Mouse (Mus musculus) CH12.LX (cell line): ENCODE results near the gene Armc10.

Source experiments
- BHLHE40 ChIP-seq: IDR thresholded peaks from 2 replicates; pipeline ENCODE4 v1.6.1; 2011; ENCODE audit warnings: mild to moderate bottlenecking, low read depth, low read length, improper control_type of control experiment
- CHD1 ChIP-seq: IDR thresholded peaks from 2 replicates; pipeline ENCODE4 v1.6.1; 2012; ENCODE audit warnings: low read depth, low read length, improper control_type of control experiment, inconsistent platforms
- CTCF ChIP-seq, 2 experiments: IDR thresholded peaks in 1 of 2; conservative IDR thresholded peaks in 1 of 2; 2 replicates each; pipeline ENCODE4 v1.5.1; 2011 to 2012; ENCODE audit warnings: low read depth in 2 of 2, low read length in 2 of 2, improper control_type of control experiment in 1 of 2, inconsistent platforms in 1 of 2, mild to moderate bottlenecking in 1 of 2, moderate library complexity in 1 of 2
- E2F4 ChIP-seq: IDR thresholded peaks from 2 replicates; pipeline ENCODE4 v1.6.1; 2011; ENCODE audit warnings: low read depth, low read length, improper control_type of control experiment; ENCODE audit not compliant: insufficient replicate concordance
- EP300 ChIP-seq: IDR thresholded peaks from 2 replicates; pipeline ENCODE4 v1.6.1; 2011; ENCODE audit warnings: low read length, improper control_type of control experiment
- HCFC1 ChIP-seq: IDR thresholded peaks from 2 replicates; pipeline ENCODE4 v1.6.1; 2012; ENCODE audit warnings: low read depth, mild to moderate bottlenecking, inconsistent platforms, low read length, improper control_type of control experiment
- MAFK ChIP-seq: IDR thresholded peaks from 2 replicates; pipeline ENCODE4 v1.6.1; 2011; ENCODE audit warnings: low read length, improper control_type of control experiment; ENCODE audit not compliant: insufficient replicate concordance
- MEF2A ChIP-seq: IDR thresholded peaks from 2 replicates; pipeline ENCODE4 v1.6.1; 2014; ENCODE audit warnings: low read depth, mild to moderate bottlenecking, inconsistent platforms, low read length, improper control_type of control experiment, borderline replicate concordance
- MXI1 ChIP-seq: IDR thresholded peaks from 2 replicates; pipeline ENCODE4 v1.6.1; 2011; ENCODE audit warnings: mild to moderate bottlenecking, low read depth, low read length, improper control_type of control experiment
- POLR2A ChIP-seq: IDR thresholded peaks from 2 replicates; pipeline ENCODE4 v1.6.1; 2011; ENCODE audit warnings: low read depth, mild to moderate bottlenecking, improper control_type of control experiment, low read length
- POLR2AphosphoS2 ChIP-seq: IDR thresholded peaks from 2 replicates; pipeline ENCODE4 v1.6.1; 2011; ENCODE audit warnings: low read depth, low read length, improper control_type of control experiment
- TCF12 ChIP-seq: IDR thresholded peaks from 2 replicates; pipeline ENCODE4 v1.6.1; 2014; ENCODE audit warnings: low read depth, mild to moderate bottlenecking, inconsistent platforms, low read length, improper control_type of control experiment
- ZNF384 ChIP-seq: IDR thresholded peaks from 2 replicates; pipeline ENCODE4 v1.6.1; 2012; ENCODE audit warnings: low read depth, low read length, improper control_type of control experiment, inconsistent platforms

- TF ChIP-seq ZNF384 (no peak), CTCF (conservative IDR thresholded peaks at IDR 0.05 in 1 of 2, IDR thresholded peaks at IDR 0.05 in 1 of 2; ENCODE audit: low read depth in 2 of 2, low read length in 2 of 2) (no peak), E2F4 (no peak), MAFK (no peak), POLR2AphosphoS2 (no peak), POLR2A (no peak), TCF12 (no peak), CHD1 (no peak), MEF2A (peak; percentile 70; the same call in 1 of the 2 replicates), EP300 (no peak), HCFC1 (no peak), MXI1 (no peak), BHLHE40 (no peak)
Measured at GRCm38 (mm10) chr5:21702873-21703475, 57.4 kb downstream of the Armc10 start.
